Mouse (Mus musculus): Measurements from ENCODE around the gene Tas1r2.

The Tas1r2 gene

GRCm38 (mm10) chr4:139639801-139640200 is 13.5 kb upstream of the Tas1r2 start:
- DNase-seq, result no peak

- DNase-seq, result peak; percentile 9
Observed at GRCm38 (mm10) chr4:139640333-139640732, 13.0 kb upstream of the Tas1r2 start.

GRCm38 (mm10) chr4:139640775-139641174 is 12.6 kb upstream of the Tas1r2 start:
- DNase-seq, result no peak

- no peak for DNase-seq
Observed at GRCm38 (mm10) chr4:139641829-139642425, 11.4 kb upstream of the Tas1r2 start.

- DNase-seq, result peak; percentile 67
Observed at GRCm38 (mm10) chr4:139643972-139644371, 9.4 kb upstream of the Tas1r2 start.

- no peak for DNase-seq
Observed at GRCm38 (mm10) chr4:139646916-139647315, 6.4 kb upstream of the Tas1r2 start.

GRCm38 (mm10) chr4:139650086-139650743 is 3.1 kb upstream of the Tas1r2 start:
- DNase-seq, result no peak

- peak; percentile 43 for DNase-seq
Observed at GRCm38 (mm10) chr4:139650907-139651306, 2.4 kb upstream of the Tas1r2 start.

- DNase-seq, result no peak
Observed at GRCm38 (mm10) chr4:139661897-139662296, 8.6 kb downstream of the Tas1r2 start.

- DNase-seq, result no peak
Observed at GRCm38 (mm10) chr4:139667632-139668031, 14.3 kb downstream of the Tas1r2 start.

GRCm38 (mm10) chr4:139669847-139670246 is 16.5 kb downstream of the Tas1r2 start:
- DNase-seq, result peak; percentile 41

- DNase-seq, result no peak
Observed at GRCm38 (mm10) chr4:139675696-139676095, 22.4 kb downstream of the Tas1r2 start.

GRCm38 (mm10) chr4:139683728-139684638 is 30.6 kb downstream of the Tas1r2 start:
- no peak for DNase-seq

- DNase-seq, result no peak
Observed at GRCm38 (mm10) chr4:139684639-139685017, 31.3 kb downstream of the Tas1r2 start.

GRCm38 (mm10) chr4:139688058-139688457 is 34.7 kb downstream of the Tas1r2 start:
- no peak for DNase-seq

GRCm38 (mm10) chr4:139689627-139690269 is 36.4 kb downstream of the Tas1r2 start:
- DNase-seq, result no peak

GRCm38 (mm10) chr4:139693315-139693714 is 40.0 kb downstream of the Tas1r2 start:
- no peak for DNase-seq

GRCm38 (mm10) chr4:139697755-139698154 is 44.4 kb downstream of the Tas1r2 start:
- DNase-seq, result no peak

GRCm38 (mm10) chr4:139698602-139699001 is 45.3 kb downstream of the Tas1r2 start:
- no peak for DNase-seq

GRCm38 (mm10) chr4:139702914-139703313 is 49.6 kb downstream of the Tas1r2 start:
- DNase-seq, result no peak

GRCm38 (mm10) chr4:139703468-139703867 is 50.1 kb downstream of the Tas1r2 start:
- DNase-seq, result no peak

- no peak for DNase-seq
Observed at GRCm38 (mm10) chr4:139705986-139706385, 52.6 kb downstream of the Tas1r2 start.

All from cerebellum, adult 11-12 months (tissue).